Mouse (Mus musculus): ENCODE results near the gene Zfp831.
A peak's percentile ranks its signal among the peaks of the same experiment; 100 is the strongest.

GRCm38 (mm10) chr2:174712043-174712442 is 68.7 kb downstream of the Zfp831 start:
- TF ChIP-seq CTCF (IDR thresholded peaks at IDR 0.05 in 2 of 3, conservative IDR thresholded peaks at IDR 0.05 in 1 of 3; ENCODE audit: control insufficient read depth in 1 of 3, insufficient read depth in 1 of 3, low read depth in 2 of 3, low read length in 3 of 3, poor library complexity in 1 of 3, severe bottlenecking in 1 of 3) (peak; percentile 38 to 67 (median 59); a peak in 5 of 6 replicates), ZC3H11A (IDR thresholded peaks at IDR 0.05; ENCODE audit: low read depth, low read length) (peak; percentile 45), MXI1 (IDR thresholded peaks at IDR 0.05; ENCODE audit: low read depth, low read length) (no peak), MAZ (IDR thresholded peaks at IDR 0.05; ENCODE audit: low read depth, low read length) (no peak), POLR2AphosphoS2 (IDR thresholded peaks at IDR 0.05; ENCODE audit: low read length) (no peak), USF1 (IDR thresholded peaks at IDR 0.05; ENCODE audit: low read depth, low read length) (no peak), SMC3 (IDR thresholded peaks at IDR 0.05; ENCODE audit: low read depth, low read length) (peak; percentile 70)
